Mouse (Mus musculus): ENCODE measurements around the gene Prps1.
"Not testable (repeated sequence)": the region's sequence is repeated elsewhere in the genome, so short reads cannot be mapped to it uniquely, and the experiment has no call there.

Gene Prps1

GRCm38 (mm10) chrX:140456279-140456731, at the start of gene Prps1:
Gene Prps1 (plus strand): TSS chrX:140456613.
- peak; percentile 91 for DNase-seq

- no peak for DNase-seq
Observed at GRCm38 (mm10) chrX:140407593-140407992, 48.8 kb upstream of the Prps1 start.

DNA sequence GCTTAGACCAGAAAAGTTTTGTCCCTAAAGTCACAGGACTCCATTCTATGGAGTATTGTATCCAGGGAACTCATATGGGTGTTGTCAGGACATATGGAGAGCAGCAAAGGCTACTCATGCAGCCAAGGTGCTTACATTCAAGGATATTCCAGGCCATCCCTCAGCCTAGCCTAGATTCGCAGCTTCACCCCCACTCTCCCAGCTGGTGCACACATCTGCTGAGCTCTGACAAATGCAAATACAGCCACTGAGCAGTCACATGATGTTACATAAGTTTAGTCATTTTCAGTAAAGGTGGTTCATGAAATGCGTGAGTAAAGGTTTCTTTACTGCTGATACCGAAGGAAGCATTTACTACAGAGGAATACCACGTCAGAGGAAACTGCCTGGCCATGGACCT, 37.9 kb upstream of the Prps1 start:
- DNase-seq: no peak

DNA sequence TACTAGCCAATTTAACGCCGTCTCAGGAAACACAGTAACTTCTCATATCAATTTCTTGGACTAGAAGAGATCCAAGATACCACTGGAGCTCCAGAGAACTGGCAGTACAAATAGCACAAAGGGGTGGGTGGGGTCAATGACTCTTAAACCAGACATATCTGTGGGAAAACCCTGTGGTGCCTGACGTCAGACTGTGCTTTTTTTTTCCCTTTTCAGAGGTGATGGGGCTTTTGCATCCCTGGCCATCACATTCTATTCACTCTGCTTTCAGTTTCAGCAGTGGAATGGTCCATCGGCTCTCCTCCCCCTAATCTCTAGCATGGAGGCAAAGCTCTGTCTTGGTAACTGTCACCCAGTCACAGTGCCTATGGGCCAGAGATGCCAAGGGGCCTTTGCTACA, 29.3 kb upstream of the Prps1 start:
- no peak for DNase-seq

DNA sequence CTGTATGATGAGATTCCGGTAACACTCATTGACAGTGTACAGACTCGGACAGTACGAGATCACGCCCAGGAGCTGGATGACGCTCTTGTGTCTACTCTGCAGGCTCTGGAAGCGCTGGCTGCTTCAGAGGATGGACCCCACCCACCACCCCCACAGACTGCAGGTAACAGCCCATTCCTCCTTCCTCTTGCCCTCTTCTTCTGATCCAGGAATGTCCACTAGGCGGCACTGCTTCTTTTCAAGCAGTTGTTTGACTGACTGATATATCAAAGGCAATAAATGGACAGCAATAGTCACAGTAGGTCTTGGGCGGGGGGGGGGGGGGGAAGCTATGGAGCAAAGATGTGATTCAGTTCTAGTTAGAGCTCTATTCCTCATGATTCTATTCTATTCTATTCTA, 28.2 kb upstream of the Prps1 start:
- peak; percentile 50 for DNase-seq

DNA sequence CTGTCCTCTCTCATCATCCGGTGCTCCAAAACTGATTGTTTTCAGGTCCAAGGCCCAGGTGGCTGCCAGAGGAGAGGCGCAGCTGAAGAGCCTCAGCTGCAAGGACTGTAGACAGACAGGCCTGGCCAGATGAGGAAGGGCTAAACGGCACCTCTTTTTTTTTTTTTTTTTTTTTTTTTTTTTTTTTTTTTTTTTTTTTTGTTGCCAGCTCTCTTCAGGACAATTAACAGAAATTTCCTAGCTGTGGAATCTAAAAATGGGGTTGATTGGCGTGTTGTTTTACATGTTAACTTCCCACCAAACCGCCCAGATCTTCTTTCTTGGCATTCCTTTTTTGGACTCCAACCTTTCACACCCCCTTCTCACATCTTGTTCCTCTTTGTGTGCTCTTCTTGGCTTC, 26.4 kb upstream of the Prps1 start:
- no peak for DNase-seq

DNA sequence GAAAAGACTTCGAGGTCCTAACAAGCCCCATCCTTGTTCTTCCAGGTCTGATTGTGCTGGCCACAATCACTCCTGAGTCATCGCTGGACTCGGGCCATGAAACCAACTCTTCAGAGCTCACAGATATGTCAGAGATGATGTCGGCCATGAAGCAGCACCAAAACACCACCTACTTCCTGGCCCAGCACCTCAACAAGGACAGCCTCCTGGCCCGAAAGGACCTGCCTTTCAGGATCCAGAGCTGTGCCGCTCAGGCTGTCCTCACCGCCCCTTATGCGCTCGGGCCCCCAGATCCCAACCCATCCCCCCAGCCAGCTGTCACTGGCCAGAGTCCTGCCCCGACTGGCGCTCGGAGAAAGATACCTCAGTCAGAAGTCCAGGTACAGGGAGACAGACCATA, 25.9 kb upstream of the Prps1 start:
- no peak for DNase-seq

- no peak for DNase-seq
Observed at GRCm38 (mm10) chrX:140431981-140432380, 24.4 kb upstream of the Prps1 start.

DNA sequence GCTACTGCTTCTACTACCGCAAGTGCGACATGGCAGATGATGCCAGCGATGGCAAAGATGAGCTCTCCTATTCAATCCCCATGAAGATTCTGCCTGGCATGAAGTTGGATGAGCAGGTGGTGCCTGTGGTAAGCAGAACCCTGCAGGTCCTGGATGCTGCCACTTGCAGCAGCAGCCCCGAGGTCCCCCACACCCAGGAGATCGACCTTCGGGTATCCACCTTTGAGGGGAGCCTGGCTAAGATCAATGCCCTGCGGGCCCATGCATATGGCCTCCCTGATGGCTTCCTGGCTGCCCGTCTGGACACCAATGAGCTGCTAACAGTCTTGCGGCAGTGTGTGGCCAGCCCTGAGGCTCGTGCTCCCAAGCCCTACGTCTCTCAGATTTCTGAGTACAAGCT, 23.6 kb upstream of the Prps1 start:
- DNase-seq: no peak

GRCm38 (mm10) chrX:140437906-140438305, 18.5 kb upstream of the Prps1 start:
- no peak for DNase-seq

DNA sequence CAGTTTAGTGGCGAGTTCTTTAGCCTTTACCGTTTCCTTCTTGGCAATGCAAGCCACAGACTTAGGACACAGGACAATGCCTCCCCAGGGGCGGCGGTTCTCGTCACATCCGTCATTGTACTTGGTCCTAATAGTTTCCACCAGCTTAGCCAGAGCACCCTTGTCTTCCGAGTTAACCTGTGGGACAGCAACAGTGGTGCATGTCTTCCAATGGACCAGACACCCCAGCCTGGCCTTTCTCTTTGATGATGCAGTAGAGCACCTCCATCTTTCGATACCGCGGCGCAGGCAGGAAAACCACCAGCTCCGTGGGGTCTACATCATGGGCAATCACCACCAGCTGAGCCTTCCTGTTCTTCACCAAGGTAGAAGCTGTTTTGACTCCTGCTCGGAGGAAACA, 10.9 kb upstream of the Prps1 start:
- DNase-seq: no peak

GRCm38 (mm10) chrX:140450071-140450470, 6.3 kb upstream of the Prps1 start:
- DNase-seq: no peak

- DNase-seq: peak; percentile 41
Observed at GRCm38 (mm10) chrX:140456751-140457491, 508 bp downstream of the Prps1 start.

GRCm38 (mm10) chrX:140457502-140457901, 1.1 kb downstream of the Prps1 start:
- no peak for DNase-seq

DNA sequence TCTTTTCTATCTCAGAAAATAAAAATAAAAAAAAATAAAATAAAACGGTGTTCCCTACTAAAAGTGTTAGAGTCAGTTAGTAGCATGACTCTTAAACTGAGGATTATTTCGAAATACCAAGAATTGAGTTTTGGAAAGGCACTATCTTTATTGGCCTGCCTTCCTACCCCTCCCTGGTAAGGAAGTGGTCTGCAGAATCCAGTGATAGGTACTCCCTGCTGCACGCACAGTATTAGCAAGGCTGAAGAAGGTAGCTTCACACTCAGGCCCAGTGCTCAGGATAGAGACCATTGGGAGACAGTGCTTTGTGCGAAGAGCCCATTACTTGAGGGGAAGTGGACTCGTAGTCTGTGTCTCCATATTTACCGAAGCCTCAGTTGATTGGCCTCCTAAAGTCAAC, 21.8 kb downstream of the Prps1 start:
- no peak for DNase-seq

GRCm38 (mm10) chrX:140479171-140479570, 22.8 kb downstream of the Prps1 start:
- DNase-seq: peak; percentile 70

DNA sequence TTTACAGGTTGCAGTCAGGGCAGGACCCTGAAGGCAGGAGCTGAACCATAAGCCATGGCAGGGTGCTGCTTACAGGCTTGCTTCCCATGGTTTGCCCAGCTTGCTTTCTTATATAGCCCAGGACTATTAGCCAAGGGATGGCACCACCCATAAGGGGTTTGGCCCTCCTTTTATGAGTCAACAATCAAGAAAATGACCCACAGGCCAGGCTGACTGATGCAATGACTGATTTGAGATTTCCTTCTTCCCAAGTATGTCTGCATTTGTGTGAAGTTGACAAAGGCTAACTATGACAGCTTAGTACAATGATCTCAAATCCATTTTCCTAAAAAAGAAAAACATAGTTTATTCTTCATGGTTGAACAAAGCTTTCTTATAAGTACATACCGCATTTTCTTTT, 32.8 kb downstream of the Prps1 start:
- no peak for DNase-seq

GRCm38 (mm10) chrX:140490203-140490602, 33.8 kb downstream of the Prps1 start:
- no peak for DNase-seq

- DNase-seq: peak; percentile 47
Observed at GRCm38 (mm10) chrX:140491884-140492571, 35.6 kb downstream of the Prps1 start.

DNA sequence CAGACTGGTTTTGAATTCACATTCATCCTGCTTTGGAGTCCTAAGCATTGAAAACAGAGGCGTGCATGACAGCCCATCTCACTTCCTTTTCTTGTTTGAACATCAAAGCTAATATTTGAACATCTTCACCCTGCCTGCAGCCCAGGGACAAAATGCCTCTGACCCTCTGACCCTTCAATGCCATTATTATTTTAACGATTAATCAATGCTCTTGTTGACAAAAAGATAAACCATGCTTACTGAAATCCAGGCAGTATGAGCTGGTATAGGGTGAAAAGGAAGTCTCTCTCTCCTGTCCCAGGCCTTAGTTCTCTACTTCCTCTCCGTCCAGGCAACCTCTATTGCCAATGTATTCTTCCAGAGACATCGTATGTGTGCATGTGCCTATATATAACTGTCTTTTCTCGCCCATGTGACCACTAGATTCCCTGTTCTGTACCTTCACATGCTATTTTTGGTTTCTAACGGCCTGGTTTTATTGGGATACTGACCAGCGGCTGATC, 37.2 kb downstream of the Prps1 start:
- DNase-seq: no peak

DNA sequence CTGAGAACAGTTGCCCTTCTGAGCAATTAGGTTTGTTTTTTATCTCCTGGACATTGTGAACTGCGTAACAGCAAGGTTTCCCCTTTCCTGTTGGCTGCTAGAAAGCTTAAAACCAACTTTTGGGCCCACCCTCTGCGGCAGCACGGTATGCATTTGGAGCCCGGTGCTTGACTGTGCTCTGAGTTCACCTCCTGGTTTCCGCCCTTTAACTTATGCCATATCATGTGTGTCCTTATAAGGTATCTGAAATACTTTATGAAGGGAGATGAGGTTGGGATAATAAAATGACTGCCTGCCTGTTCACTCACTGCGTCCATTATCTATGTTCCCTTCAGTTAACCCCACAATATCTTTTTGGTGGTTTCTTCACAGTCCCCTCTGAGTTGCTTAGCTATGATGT, 37.8 kb downstream of the Prps1 start:
- DNase-seq: no peak

DNA sequence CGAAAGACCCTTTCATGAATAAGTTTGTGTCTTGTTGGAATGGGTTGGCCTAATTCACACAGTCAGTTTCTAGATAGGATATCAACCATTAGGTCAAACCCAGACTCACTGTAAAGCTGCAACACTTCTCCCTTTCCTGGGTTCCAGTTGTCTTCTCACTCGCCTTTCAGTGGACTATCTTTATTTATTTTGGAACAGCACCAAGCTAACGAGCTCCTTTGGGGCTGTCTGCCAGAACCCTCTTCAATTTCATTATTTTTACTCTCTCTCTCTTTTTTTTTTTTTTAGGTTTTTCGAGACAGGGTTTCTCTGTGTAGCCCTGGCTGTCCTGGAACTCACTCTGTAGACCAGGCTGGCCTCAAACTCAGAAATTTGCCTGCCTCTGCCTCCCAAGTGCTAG, 42.0 kb downstream of the Prps1 start:
- not testable (repeated sequence) for DNase-seq

GRCm38 (mm10) chrX:140500306-140500705, 43.9 kb downstream of the Prps1 start:
- DNase-seq: no peak
